Mouse (Mus musculus) mesoderm, embryonic 11.5 days (tissue): ENCODE results near the gene Gfra1.
A peak's percentile ranks its signal among the peaks of the same experiment; 100 is the strongest.

Experiments
- DNase-seq: peaks from one replicate; pipeline ENCODE4 v3.0.0-alpha.2; 2012; ENCODE audit warnings: low read depth, low spot score

Gene Gfra1

GRCm38 (mm10) chr19:58393121-58393520 lies 62.6 kb downstream of the Gfra1 start:
- no peak for DNase-seq

- no peak for DNase-seq
These were observed 63.9 kb downstream of the Gfra1 start for GRCm38 (mm10) chr19:58391796-58392195.

- no peak for DNase-seq
These were observed 66.2 kb downstream of the Gfra1 start for GRCm38 (mm10) chr19:58389466-58389865.

GRCm38 (mm10) chr19:58388851-58389447 lies 66.8 kb downstream of the Gfra1 start:
- no peak for DNase-seq

- DNase-seq = no peak
These were observed 72.4 kb downstream of the Gfra1 start for GRCm38 (mm10) chr19:58383273-58383672.

GRCm38 (mm10) chr19:58382535-58382934 lies 73.2 kb downstream of the Gfra1 start:
- DNase-seq = no peak

- no peak for DNase-seq
These were observed 77.7 kb downstream of the Gfra1 start for GRCm38 (mm10) chr19:58377969-58378368.

GRCm38 (mm10) chr19:58376675-58377102 lies 79.0 kb downstream of the Gfra1 start:
- no peak for DNase-seq

- DNase-seq = no peak
These were observed 81.1 kb downstream of the Gfra1 start for GRCm38 (mm10) chr19:58374648-58375047.

GRCm38 (mm10) chr19:58374155-58374554 lies 81.6 kb downstream of the Gfra1 start:
- DNase-seq = no peak

GRCm38 (mm10) chr19:58368513-58368912 lies 87.2 kb downstream of the Gfra1 start:
- DNase-seq = no peak

GRCm38 (mm10) chr19:58364688-58365087 lies 91.0 kb downstream of the Gfra1 start:
- no peak for DNase-seq

GRCm38 (mm10) chr19:58360982-58361381 lies 94.7 kb downstream of the Gfra1 start:
- no peak for DNase-seq

GRCm38 (mm10) chr19:58358063-58358462 lies 97.6 kb downstream of the Gfra1 start:
- no peak for DNase-seq

GRCm38 (mm10) chr19:58353953-58354352 lies 101.8 kb downstream of the Gfra1 start:
- no peak for DNase-seq

- no peak for DNase-seq
These were observed 102.3 kb downstream of the Gfra1 start for GRCm38 (mm10) chr19:58353260-58353870.

GRCm38 (mm10) chr19:58349890-58350408 lies 105.8 kb downstream of the Gfra1 start:
- DNase-seq = peak; percentile 45

- DNase-seq = no peak
These were observed 110.6 kb downstream of the Gfra1 start for GRCm38 (mm10) chr19:58345137-58345536.

- DNase-seq = no peak
These were observed 114.4 kb downstream of the Gfra1 start for GRCm38 (mm10) chr19:58341351-58341750.

- no peak for DNase-seq
These were observed 115.5 kb downstream of the Gfra1 start for GRCm38 (mm10) chr19:58340221-58340620.

GRCm38 (mm10) chr19:58336802-58337201 lies 118.9 kb downstream of the Gfra1 start:
- no peak for DNase-seq

- DNase-seq = no peak
These were observed 119.9 kb downstream of the Gfra1 start for GRCm38 (mm10) chr19:58335585-58336530.
